ENCODE assay signal across 8 mouse cellular contexts in the genomic region with DNA sequence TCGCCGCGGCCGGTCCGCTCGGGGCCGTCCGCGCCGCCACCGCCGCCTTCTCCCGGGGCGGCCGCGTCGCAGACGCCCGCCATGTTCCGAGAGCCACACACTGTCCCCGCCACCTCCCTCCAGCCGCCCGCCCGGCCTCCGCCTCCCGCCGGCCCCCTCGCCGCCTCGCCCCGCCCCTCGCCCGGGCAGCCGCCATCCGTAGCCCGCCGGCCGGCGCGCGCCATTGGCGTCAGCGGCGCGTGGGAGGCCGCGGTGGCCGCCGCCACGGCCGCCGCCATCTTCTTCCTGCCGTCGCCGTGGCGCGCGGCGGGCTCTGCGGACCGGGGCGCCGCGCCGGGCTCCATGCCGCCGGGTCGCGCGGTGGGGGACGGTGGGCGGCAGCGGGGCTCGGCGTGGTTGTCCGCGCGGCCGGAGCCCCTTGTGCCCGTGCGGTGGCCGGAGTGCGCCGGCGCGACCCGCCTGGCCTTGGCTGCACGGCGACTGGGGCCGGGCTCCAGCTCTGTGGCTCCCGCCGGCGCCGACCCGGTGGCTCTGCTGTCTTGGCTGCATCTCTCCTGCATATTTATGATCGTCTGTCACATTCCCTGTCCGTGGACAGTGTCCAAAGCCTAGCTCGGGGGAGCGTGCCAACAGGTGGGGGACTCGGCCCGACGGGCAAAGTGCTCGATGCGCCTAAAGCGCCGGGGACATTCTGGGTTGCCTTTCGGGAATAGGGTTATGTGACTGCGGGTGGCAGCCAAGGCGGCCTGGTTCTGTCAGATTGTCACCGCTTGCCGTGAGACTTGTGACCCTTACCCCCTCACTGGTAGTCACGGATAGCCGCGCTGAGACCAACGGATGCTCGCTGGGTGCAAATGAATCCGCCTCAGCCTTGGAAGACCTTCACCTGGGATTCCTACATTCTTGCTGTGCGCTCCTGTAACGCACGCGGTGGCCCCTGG. TPM values are rescaled to one million over a fixed set of nuclear protein-coding genes. Genes with fewer than 3 reads are reported as not detected.
A peak's percentile ranks its signal among the peaks of the same experiment; 100 is the strongest.
DNase-seq lines count a peak whose midpoint lies in the region; ATAC-seq lines count a peak whose summit lies in the region.

A gene (minus strand): TSS at position 106 of the 941 bp plus-strand sequence.

- peak within 1 kb of the TSS; percentile 95 for H3K9ac ChIP-seq in intestine, embryonic 16.5 days (ENCODE audit: low read depth, low read length)

- H3K9me3 ChIP-seq in intestine, embryonic 16.5 days (ENCODE audit: control insufficient read depth, low read length): no peaks in the 10 kb centered on the region
- no peaks in the 10 kb centered on the region for H3K9me3 ChIP-seq in midbrain, embryonic 10.5 days (replicated peaks)

- no peaks in the 10 kb centered on the region for H3K36me3 ChIP-seq in intestine, embryonic 16.5 days (ENCODE audit: control insufficient read depth, insufficient read depth, low read length)
- peaks cover 4% of the 10 kb centered on the region; the same call in 1 of the 2 replicates for H3K36me3 ChIP-seq in midbrain, embryonic 10.5 days

- H3K27ac ChIP-seq in intestine, embryonic 16.5 days (ENCODE audit: low read length): peak within 1 kb of the TSS; percentile 87
- peak within 1 kb of the TSS; percentile 98 for H3K27ac ChIP-seq in midbrain, embryonic 10.5 days (replicated peaks)

- intact Hi-C loops in left cerebral cortex, postnatal 36 days (cut with DNase I): loop anchor here (5.0 to 10.0 kb wide), 2 partner anchors 36 to 442 kb away; no protein-coding TSS in a partner anchor

- under 1% methylated on average over 121 of the region's 121 CpGs for WGBS in intestine, embryonic 16.5 days
- under 1% methylated on average over 103 of the region's 121 CpGs for WGBS in midbrain, embryonic 10.5 days

- H3K4me3 ChIP-seq in intestine, embryonic 16.5 days (ENCODE audit: low read length): peak within 1 kb of the TSS; percentile 86
- H3K4me3 ChIP-seq in midbrain, embryonic 10.5 days: peak within 1 kb of the TSS; percentile 92

- peak; percentile 97 for ATAC-seq in intestine, embryonic 16.5 days

- H3K27me3 ChIP-seq in intestine, embryonic 16.5 days (replicated peaks; ENCODE audit: control insufficient read depth, insufficient read depth, low read length): no peaks in the 10 kb centered on the region
- H3K27me3 ChIP-seq in midbrain, embryonic 10.5 days (ENCODE audit: low read depth, poor library complexity, severe bottlenecking): no peaks in the 10 kb centered on the region

- peaks cover 23% of the 10 kb centered on the region for H3K4me1 ChIP-seq in intestine, embryonic 16.5 days (ENCODE audit: control insufficient read depth, insufficient read depth, low read length)
- peaks cover 48% of the 10 kb centered on the region for H3K4me1 ChIP-seq in midbrain, embryonic 10.5 days

- peak within 1 kb of the TSS; percentile 76 for H3K4me2 ChIP-seq in intestine, embryonic 16.5 days (ENCODE audit: low read depth, low read length)

- DNase-seq in adrenal gland, adult 2 months: peak; percentile 95
- peak; percentile 48 for DNase-seq in embryo, embryonic 11.5 days (ENCODE audit: low read depth, low spot score)
- DNase-seq in gastrocnemius, postnatal 4 days (ENCODE audit: low spot score in 2 of 2): peak; percentile 89
- peak; percentile 84 to 90 for DNase-seq in left cerebral cortex, postnatal 36 days (ENCODE audit: low spot score in 2 of 2)
- peak; percentile 84 for DNase-seq in midbrain, embryonic 10.5 days (ENCODE audit: low spot score)
- DNase-seq in right cerebral cortex, postnatal 36 days (ENCODE audit: low spot score in 2 of 2): peak; percentile 75 to 77
- DNase-seq in yolk sac, embryonic 10.5 days (ENCODE audit: low spot score): peak; percentile 85

RNA-seq across cellular contexts. Expression of the gene that starts here (rescaled TPM):
- total RNA-seq in adrenal gland, adult 2 months (2021): 10 to 100 TPM; 46.3 to 64.1 TPM
- polyA plus RNA-seq in adrenal gland, adult 2 months (2012; rRNA removed): 16.9 and 22.6 TPM in 2 replicates
- 10 to 100 TPM; 40.7 TPM for total RNA-seq in gastrocnemius, postnatal 4 days (2021)
- polyA plus RNA-seq in intestine, embryonic 16.5 days (2015; fragmentation: Nextera tagmentation; extraction: Ambion mirVana): 20.0 and 21.2 TPM in 2 replicates
- total RNA-seq in left cerebral cortex, postnatal 36 days (2021): 10 to 100 TPM; 44.8 to 53.0 TPM
- 22.9 and 25.0 TPM in 2 replicates for polyA plus RNA-seq in midbrain, embryonic 10.5 days (2016; fragmentation: Nextera tagmentation; extraction: Ambion mirVana)

Comparison
In these comparisons a context has a peak if more than half of its experiments do, and no peak if none do; other contexts are left out.
1. Peak in every context shown above with its lines: DNase-seq, ATAC-seq, H3K4me3 ChIP-seq and H3K27ac ChIP-seq.